In genomic region chr7:114963206-114963605, GRCm38 (mm10) we compare ENCODE assay signal across 24 mouse cellular contexts.
"Had no signal": no experiment of that assay in that cellular context is flagged by ENCODE, and none has a peak within 500 bp of the region (broad histone marks: within the 10 kb centered on the region; RNA-seq: fewer than 3 reads in every experiment).

No protein-coding gene starts in this region.

- DNase-seq: gastrocnemius, postnatal 25 days; heart, adult 2 months; heart, postnatal 10 days; heart, postnatal 4 days; kidney, adult 11 months; kidney, adult 2 months; kidney, adult 9 months; kidney, postnatal 14 days; kidney, postnatal 36 days; layer of hippocampus, adult 9-11 months; liver; liver, embryonic 13.5 days had no signal

- H3K4me3 ChIP-seq: heart, adult 2 months; hindbrain, embryonic 10.5 days; hindbrain, embryonic 12.5 days; kidney, embryonic 15.5 days; left cerebral cortex, adult 2 months; limb, embryonic 10.5 days; limb, embryonic 12.5 days; liver, embryonic 13.5 days had no signal

- ATAC-seq: hindbrain, embryonic 16.5 days; intestine, embryonic 16.5 days had no signal

- H3K4me1 ChIP-seq: hindbrain, embryonic 12.5 days; limb, embryonic 10.5 days; limb, embryonic 12.5 days; liver, embryonic 13.5 days had no signal

- H3K36me3 ChIP-seq: hindbrain, embryonic 10.5 days; hindbrain, embryonic 12.5 days; kidney, embryonic 15.5 days; limb, embryonic 10.5 days; limb, embryonic 12.5 days; liver, embryonic 13.5 days had no signal

- H3K4me2 ChIP-seq: heart, embryonic 11.5 days; hindbrain, embryonic 12.5 days; hindbrain, embryonic 14.5 days; kidney, embryonic 15.5 days; limb, embryonic 12.5 days; liver, embryonic 11.5 days; liver, embryonic 13.5 days had no signal

- H3K27me3 ChIP-seq: hindbrain, embryonic 12.5 days; limb, embryonic 12.5 days; liver, embryonic 13.5 days had no signal

- H3K27ac ChIP-seq: heart, adult 2 months; hindbrain, embryonic 10.5 days; hindbrain, embryonic 12.5 days; hindbrain, embryonic 14.5 days; kidney, embryonic 15.5 days; kidney, postnatal 0 days; left cerebral cortex, adult 2 months; limb, embryonic 10.5 days; limb, embryonic 12.5 days; liver, embryonic 13.5 days had no signal

- H3K9ac ChIP-seq: hindbrain, embryonic 12.5 days; hindbrain, embryonic 14.5 days; kidney, embryonic 15.5 days; limb, embryonic 12.5 days; liver, embryonic 13.5 days had no signal

- H3K9me3 ChIP-seq: hindbrain, embryonic 10.5 days; hindbrain, embryonic 12.5 days; kidney, embryonic 15.5 days; limb, embryonic 10.5 days; limb, embryonic 12.5 days; liver, embryonic 13.5 days had no signal
